Mouse (Mus musculus) megakaryocyte, adult 5-6 weeks (primary cell): ENCODE results near the gene Taf4. TPM values are rescaled to one million over a fixed set of nuclear protein-coding genes. Genes with fewer than 3 reads are reported as not detected.

Experiments
- ATAC-seq: 2 replicates; pipeline ENCODE4 v1.8.0; 2016; ENCODE audit warnings: mild to moderate bottlenecking, inconsistent platforms; ENCODE audit not compliant: poor library complexity, severe bottlenecking
- total RNA-seq, 2 experiments: library from RNA; stranded (forward) in 1 of 2; stranded (reverse) in 1 of 2; fragments of 153-499, 151-499 nt in 1 of 2; fragments of 221-1000, 200-1000 nt in 1 of 2; gene quantifications; 2 replicates each; pipeline versions ENCODE4 v1.2.3 to v1.2.4; 2015 to 2017

Gene Taf4
- total RNA-seq, 2 experiments from 2014 or later: 27.6 to 31.8 TPM

DNA sequence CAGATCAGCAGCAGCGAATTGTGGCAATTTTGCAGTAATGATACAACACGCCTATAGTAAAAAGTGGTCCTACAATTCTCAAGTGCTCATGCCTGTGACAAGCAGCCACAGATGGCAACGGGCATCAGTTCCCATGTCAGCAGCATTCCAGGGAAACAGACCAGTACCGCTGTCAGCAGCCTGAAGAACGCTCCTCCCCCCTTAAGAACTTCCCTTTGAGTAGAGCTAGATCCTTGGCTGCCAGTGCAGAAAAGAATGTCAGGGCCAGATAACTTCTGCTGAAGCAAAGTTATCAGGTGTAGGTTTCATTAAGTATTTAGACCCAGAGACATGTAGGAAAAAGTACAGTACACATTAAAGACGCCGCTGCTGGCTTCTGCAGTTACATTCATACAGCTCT, 8.4 kb upstream of the Taf4 start:
- ATAC-seq: no peak

DNA sequence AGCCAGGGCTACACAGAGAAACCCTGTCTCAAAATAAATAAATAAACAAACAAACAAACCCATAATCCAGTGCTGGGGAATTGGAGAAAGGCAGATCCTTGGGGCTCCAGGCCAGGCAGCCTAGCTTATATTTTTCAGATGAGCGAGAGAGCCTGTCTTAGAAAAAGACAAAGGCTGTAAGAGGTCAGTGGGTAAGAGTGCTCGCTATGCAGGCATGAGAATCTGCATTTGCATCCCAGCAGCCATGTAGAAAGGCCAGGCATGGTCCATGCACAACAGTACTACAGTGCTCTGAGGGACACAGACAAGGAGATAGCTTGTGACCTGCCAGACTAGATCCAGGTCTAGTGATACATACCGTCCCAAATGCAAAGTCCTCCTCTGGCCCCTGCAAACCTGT, 6.3 kb upstream of the Taf4 start:
- no peak for ATAC-seq

DNA sequence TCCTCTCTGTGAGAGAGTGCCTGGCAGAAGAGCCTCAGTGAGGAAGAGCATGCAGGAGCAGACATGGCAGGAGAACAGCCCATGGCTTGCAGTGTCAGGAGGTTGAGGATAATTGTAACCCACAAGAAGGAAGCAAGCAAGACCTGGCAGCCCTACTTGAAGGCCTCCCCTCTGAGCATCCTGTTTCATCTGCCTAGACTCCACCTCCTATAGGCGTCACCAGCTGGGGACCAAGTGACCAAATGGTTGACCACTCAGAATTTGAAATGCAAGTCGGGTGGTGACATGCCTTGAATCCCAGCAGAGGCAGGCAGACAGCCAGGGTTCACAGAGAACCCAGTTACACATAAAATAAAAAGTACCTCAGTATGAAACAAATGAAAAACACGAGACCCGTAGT, 4.2 kb upstream of the Taf4 start:
- no peak for ATAC-seq

DNA sequence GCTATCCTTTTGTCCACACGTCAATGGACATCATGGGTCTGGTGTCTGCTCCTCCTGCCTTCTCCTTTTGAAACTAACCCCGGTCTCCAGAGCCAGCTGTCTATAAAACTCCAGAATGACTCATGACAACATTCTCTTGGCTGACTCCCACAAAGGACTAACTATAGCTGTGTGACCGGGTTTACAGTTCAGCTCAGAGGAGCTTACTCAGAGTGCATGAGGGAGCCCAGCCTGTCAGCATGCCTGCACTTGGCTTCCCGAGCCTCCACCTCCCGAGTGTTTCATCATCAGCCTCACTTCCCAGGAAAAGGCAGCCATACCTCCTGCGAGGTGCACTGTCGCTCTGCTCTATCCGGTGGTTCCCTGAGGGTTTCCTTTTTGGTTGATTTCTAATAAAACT, 3.4 kb upstream of the Taf4 start:
- ATAC-seq: no peak

DNA sequence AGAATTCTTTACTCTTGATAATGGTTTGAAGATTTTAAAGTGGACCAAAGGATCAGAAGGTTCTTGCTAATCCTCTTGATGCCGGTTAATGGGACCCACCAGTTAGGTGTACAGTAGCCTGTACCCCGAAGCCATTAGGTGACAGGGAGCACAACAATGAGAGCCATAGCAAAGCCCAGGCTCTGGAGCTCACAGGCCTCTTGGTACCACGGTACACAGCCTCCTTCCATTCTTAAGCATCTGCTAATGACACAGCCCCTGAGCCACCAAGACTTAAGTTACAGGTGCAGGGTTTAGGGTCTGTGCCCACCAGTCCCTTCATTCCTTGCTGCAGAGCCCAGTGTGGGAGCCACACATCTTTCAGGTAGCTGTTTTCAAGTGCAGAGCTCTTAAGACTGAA, 1.8 kb upstream of the Taf4 start:
- ATAC-seq: no peak

DNA sequence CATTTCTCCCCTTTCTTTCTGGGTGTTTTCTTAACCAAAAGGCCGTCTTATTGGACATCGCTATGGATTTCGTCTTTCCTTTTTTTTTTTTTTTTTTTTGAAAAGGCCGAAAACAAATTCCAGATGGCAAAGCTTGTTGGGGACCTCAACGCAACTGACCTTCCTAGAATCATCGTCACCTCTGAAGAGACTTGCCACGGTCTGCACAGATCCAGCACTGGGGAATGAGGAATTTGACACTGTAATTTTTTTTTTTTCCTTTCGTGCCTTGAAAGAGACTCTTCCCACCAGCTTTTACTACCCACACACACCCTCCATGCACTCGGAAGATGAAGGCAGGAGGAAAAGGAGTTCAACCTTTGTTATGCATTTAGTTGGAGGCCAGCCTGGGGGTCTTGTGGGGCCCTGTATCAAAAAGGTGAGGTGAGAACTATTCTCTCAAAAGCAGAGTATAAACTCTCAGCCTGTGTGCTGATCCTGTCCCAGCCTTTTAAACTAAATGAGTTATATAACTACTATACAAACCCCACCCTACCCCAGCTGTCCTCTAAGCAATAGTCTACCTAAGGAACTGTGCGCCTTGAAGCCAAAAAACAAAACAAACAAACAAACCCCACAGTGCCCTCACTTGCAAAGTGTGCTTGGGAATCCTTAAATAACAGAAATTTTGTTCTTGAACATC, 1.0 kb upstream of the Taf4 start:
- ATAC-seq: no peak

DNA sequence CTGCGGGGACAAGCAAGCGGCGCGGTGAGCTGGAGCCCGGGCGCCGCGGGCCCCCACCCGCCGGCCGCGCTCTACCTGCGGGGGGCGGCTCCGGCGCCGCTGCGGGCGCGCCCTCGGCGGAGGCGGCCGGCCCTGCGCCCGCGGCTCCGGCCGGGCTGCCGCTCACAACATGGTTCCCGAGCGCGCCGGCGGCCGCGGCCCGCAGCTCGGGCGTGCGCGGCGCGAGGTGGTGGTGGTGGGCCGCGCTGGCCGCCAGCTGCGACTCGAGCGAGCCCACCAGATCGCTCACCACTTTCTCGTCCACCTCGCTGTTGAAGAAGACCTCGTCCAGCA, 185 bp downstream of the Taf4 start:
- no peak for ATAC-seq

DNA sequence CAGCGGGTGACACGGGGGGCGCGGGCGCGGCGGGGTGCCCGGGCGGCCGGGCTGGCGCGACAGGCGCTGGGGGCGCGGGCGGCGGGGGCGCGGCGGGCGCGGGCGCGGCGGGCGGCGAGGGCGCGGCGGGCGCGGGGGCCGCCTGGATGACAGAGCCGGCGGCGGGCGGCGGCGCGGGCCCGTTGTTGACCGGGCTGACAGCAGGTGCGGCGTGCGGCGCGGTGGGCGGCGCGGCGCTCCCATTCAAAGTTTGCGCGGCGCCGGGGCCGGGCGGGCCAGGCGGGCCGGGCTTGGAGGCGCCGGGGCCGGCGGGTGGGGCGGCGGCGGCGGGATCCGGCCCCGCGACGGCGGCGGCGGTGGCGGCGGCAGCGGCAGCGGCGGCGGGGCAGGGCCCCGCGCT, 595 bp downstream of the Taf4 start:
- no peak for ATAC-seq

DNA sequence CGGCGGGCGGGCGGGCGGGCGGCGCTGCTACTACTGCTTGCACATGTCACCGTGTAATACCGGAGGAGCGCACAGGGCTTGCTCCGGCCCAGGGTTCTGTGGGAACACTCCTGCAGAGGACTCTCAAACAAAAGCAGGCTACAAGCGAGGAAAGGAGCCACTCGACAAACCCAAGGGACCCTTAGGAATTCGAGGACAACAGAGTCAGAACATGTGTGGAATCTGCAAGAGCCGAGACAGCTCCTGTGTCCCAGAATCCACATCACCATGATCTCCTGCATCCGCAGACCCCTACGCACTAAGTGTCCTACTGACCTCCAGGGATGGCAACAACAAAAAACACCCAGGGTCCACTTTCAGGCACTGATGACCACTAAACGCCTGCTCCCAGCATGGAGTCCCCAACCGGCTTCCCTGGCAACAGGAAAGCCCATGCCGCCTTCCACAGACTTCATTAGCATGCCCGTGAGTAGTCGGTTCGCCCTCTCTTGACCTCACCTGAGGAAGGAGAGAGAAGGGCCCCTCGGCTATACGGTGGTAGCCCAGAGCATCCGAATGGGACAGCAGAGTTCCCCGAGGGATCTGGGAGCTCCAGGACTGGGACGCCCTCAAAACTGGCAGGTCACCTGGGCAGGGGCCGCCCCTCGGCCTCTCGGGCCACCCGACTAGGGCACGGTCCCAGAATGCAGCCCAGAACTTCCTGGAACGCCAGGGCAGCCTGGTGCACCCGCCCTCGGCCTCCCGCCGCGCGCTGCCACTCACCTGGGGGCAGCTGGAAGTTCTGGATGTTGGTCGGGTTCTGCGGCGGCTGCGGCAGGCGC, 1.6 kb downstream of the Taf4 start:
- peak; percentile 19; the same call in 1 of the 2 replicates for ATAC-seq

DNA sequence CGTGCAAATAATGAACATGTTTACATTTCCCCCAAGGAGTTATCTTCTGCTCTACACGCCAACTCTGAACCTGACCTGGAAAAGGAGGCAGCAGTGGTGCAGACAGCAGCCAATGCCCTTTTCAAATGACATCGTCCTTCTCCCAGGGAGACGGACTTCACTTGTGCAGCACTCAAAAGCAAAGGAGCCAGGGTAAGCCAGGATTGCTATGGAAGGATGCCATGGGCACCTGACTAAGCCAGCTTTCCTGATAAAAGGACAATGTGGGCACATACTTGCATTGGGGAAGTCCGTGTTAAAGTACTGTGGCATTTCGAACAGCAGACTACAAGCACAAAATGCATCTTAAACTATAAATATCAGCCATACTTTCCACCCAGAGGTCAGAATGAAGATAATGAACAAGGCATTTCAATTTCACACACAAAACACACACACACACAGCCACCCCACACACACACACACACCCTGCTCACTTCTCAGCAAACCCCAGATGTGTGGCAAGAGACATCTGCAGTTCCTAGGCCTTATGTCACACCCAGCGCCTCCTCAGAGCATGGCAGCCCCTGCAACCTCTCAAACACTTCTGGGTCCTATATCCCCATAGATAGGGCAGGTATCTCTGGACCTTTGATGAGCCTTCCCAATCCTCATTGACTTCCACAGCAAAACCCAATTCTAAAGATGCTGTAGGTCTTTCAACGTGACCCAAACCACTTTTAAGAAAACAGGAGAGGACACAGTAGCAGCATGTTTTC, 2.4 kb downstream of the Taf4 start:
- no peak for ATAC-seq

DNA sequence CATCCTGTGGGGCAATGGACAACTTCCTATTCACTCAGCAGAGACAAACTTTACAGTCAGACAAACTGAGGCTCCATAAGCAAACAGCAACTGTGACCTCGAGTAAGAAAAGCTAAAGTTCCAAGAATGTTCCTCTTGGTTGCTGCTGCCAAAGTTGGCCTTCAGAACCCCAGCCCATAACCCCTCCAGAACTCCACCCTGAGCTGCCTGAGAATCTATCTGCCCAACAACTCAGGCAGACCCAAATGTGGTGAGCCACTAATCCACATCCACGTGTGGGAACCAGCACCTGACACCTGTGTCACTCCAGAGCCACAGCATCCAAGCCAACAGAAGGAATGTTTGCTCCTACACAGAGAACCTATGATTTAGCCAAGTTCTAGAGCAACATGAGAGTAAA, 4.0 kb downstream of the Taf4 start:
- ATAC-seq: no peak

DNA sequence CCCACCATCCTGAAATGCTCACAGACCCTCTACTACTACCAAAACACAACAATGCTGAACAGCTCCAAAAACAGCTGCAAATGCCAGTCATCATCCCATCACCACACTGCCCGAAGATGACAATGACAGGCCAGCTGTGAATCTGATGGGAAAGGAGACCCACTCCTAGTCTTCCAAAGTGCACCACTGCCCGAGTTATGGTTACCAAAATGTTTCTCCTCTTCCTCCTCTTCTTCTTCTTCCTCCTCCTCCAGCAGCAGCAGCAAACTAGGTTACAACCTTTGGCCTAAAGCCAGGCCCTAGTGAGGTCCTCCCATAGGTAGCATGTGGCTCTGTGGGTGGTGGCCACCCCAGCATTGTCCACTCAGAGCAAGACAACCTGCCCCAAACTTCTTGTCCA, 4.6 kb downstream of the Taf4 start:
- ATAC-seq: no peak

DNA sequence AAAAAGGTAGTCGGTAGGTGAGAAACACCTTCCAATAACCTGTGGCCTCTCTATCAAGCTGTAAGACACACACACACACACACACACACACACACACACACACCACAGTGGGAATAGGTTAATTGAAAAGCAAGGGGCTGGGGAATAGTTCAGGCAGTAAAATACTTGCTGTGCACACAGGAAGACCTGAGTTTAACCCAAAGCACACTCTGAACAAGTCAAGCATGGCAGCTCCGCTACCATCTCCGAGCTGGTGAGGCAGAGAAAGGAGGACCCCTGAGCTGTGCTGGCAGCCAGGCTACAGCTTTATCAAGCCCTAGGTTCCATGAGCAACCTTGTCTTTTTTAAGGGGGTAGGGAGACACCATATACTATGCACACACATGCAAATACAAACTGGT, 7.3 kb downstream of the Taf4 start:
- ATAC-seq: no peak

DNA sequence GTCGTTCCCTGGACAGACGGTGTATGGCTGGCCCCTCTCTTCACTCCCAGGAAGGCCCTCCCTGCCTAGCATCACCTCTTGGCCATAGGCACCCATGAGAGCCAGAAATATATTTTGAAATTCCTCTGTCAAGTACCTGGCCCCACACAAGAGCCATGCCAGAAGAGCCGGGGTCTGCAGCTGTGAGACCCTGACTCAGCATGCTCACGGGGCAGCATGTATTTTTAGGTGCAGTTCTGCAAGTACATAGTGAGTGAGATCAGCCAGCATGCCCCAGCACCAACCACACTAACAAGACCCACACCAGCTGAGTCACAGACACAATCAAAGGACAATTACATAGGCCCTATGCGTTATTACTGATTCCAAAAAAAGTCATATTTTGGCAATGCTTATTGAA, 8.8 kb downstream of the Taf4 start:
- no peak for ATAC-seq

DNA sequence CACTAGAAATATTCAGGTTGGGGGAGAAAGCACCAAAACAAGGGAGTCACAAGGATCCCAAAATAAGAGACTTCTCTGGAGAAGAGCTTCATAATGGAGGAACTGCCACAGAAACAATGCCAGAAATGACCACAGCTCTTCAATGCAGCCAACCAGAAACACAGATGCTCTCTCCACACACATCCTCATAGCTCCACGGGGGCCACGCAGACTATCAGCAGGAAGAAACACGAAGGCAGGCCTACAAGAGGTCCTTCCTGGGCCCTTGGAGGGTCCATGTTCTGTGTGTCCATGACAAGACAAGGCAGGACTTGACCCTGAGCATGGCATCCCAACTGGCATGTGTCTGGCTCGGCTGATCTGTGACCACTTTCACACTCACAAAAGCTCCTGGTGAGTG, 15.0 kb downstream of the Taf4 start:
- ATAC-seq: no peak

DNA sequence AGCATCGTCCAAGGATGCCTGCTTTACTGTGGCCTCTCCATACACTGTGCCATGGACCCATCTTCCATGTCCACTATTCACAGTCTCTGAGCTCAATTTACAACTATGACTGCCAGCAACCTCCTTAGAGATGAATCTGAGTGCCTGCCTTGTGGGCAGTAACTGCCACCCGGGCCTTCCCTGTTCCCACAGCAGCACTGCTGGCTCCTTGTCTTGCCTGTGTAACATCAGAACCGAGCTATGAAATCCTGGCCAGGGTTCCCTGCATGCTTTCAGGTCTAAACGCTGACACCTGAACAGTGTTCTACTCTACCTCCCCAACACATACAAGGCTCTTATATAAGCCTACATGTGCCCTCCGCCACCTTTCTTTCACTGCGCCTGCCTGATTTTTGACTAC, 16.1 kb downstream of the Taf4 start:
- no peak for ATAC-seq

DNA sequence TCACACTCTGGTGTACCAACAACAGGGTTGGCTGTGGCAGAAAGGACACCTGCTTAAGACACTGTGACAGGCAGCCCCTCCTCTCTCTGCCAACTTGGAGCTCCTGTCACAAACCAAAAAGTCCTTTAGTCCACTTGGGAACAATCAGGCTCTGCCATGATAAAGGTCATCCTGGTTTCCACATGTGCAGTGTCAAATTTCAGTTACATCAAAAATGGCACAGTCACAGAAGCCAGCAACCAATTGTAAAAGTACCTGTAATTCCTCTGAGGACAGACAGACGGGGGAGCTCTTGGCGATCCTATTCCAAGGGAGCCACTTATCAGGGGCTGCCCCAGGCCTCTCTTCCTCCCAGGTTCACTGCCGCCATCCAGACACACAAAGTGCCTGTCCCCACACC, 17.1 kb downstream of the Taf4 start:
- no peak for ATAC-seq

DNA sequence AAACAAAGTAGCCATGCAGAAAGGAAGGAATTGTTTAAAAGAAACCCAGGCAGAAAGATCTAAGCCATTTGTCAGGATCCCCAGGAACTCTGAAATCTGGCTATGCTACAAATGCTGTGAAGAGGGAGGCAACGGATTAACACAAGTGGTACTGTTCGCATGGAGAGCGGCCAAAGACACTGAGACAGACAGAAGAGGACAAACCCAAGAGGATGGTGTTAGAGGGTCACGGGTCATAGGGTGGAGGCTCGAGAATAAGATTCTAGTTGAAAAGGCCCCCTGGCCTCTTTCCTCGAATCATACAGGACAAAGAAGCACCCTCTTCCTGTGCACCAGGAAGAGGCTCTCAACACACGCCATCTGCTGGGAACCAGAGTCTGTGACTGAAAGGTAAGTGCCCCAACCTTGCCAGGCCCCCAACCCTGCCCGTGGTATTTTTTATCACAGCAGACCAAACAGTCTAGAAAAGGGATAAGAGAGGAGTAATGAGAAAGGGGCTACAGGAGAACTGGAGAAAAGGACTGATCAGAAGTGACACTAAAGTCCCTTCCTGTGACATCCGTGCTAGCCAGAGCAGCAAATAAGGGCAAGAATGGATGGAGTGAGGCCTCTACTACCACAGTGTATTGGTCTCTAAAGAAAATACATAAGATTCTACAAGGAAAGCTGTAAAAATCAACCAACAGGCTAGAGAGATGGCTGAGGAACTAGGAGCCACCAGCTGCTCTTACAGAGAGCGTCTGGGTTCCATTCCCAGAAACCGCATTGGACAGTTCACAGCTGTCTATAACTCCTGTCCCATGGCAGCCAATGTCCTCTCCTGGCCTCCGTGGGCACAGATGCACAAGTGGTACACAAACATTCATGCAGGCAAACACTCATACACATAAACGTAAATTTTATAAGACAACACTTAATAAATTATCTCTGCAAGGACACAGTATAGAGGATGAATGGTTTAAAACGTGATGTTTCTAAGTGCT, 24.6 kb downstream of the Taf4 start:
- ATAC-seq: no peak

DNA sequence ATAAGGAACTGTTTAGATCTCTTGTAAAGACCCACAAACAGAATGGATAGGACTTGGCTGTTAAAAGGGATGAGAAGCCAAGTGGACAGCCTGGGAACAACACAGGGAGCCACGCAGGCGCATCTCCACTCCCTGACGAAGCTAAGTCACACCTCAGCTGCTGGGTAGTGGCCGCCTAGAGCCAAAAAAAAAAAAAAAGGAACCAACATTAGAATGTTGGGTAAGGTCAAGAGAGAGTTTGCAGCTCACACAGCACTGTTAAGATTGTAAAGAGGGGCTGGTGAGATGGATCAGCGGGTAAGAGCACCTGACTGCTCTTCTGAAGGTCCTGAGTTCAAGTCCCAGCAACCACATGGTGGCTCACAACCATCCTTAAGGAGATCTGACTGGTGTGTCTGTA, 27.6 kb downstream of the Taf4 start:
- peak; percentile 87 for ATAC-seq

DNA sequence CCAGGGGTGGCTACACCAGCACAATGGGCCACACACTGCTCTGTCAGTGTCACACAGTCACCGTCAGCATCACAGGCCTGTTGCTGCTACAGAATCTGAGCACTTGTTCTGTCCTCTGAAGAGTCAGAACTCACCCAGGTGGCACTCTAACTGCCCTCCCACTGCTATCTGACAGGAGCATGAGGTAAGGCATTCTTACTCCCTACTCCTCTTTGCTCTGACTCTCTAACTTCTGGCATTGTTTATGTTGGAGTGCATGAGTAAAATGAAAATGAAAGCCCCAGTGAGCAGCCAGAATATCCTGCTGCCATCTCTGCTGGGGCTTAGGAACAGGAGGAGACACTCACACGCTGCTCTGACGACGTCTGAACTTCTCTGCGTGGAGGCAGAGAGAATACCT, 28.8 kb downstream of the Taf4 start:
- ATAC-seq: no peak

DNA sequence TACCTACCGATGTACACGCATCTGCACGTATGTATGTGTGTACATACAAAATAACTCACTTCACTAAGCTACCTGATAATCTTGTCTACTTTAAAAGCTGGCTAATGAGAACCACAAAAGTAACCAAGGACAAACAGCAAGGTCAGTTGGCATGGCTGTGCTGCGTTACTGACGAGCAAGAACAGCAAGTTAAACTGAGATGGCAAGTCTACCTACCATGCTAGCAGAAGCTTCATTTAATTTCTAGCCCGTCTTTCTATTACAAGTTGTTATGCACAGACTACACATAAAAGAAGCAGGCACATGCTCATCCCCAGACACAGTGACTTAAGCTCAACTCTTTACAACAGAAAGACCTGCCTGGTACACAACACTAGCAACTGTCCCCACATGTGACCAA, 29.9 kb downstream of the Taf4 start:
- no peak for ATAC-seq
